Mouse (Mus musculus) liver, embryonic 14.5 days (tissue): ENCODE data around the gene Thrap3. TPM values are rescaled to one million over a fixed set of nuclear protein-coding genes. Genes with fewer than 3 reads are reported as not detected.

Experiments used
- ATAC-seq: fragments of 200-750 bp; cut with Nextera tagmentation; 2 replicates; pipeline ENCODE4 v1.8.0; 2017; ENCODE audit warnings: moderate number of reproducible peaks, mild to moderate bottlenecking, moderate library complexity; ENCODE audit not compliant: insufficient read depth
- DNase-seq, 3 experiments: peaks; one replicate each; pipeline ENCODE4 v3.0.0-alpha.2; 2012 to 2013; ENCODE audit warnings: low read depth in 3 of 3, low spot score in 3 of 3
- H3K27ac ChIP-seq: fragments of 300-500 bp; sonication (generic); 2 replicates; pipeline ENCODE4 v1.5.1; 2014; ENCODE audit warnings: moderate library complexity, mild to moderate bottlenecking, control low read depth, inconsistent platforms
- H3K27me3 ChIP-seq: fragments of 300-500 bp; sonication (generic); 2 replicates; pipeline ENCODE4 v1.6.1; 2014; ENCODE audit warnings: mild to moderate bottlenecking, low read length, moderate library complexity; ENCODE audit not compliant: control insufficient read depth, insufficient read depth
- H3K36me3 ChIP-seq: fragments of 300-500 bp; sonication (generic); replicated peaks from 2 replicates; pipeline ENCODE4 v1.6.1; 2014; ENCODE audit warnings: low read depth; ENCODE audit not compliant: control insufficient read depth, insufficient read depth
- H3K4me1 ChIP-seq, 2 experiments: fragments of 200-500 bp in 1 of 2; fragments of 300-500 bp in 1 of 2; sonication (generic) in 1 of 2; replicated peaks; 2 replicates each; pipeline ENCODE4 v1.6.1; 2012 to 2014; ENCODE audit warnings: antibody characterized with exemption in 1 of 2, inconsistent platforms in 1 of 2, low read length in 1 of 2; ENCODE audit not compliant: control insufficient read depth in 2 of 2, insufficient read depth in 2 of 2
- H3K4me2 ChIP-seq: fragments of 300-500 bp; sonication (generic); 2 replicates; pipeline ENCODE4 v1.6.1; 2014; ENCODE audit warnings: low read depth, mild to moderate bottlenecking, control low read depth, moderate library complexity
- H3K4me3 ChIP-seq, 2 experiments: fragments of 200-500 bp in 1 of 2; fragments of 300-500 bp in 1 of 2; sonication (generic) in 1 of 2; 2 replicates each; pipeline ENCODE4 v1.5.1; 2012 to 2014; ENCODE audit warnings: low read depth in 2 of 2, low read length in 2 of 2, mild to moderate bottlenecking in 2 of 2, control low read depth in 1 of 2, inconsistent platforms in 1 of 2, moderate library complexity in 1 of 2; ENCODE audit not compliant: insufficient read depth in 1 of 2
- H3K9ac ChIP-seq: fragments of 300-500 bp; sonication (generic); replicated peaks from 2 replicates; pipeline ENCODE4 v1.6.1; 2014; ENCODE audit warnings: mild to moderate bottlenecking, control low read depth, moderate library complexity
- H3K9me3 ChIP-seq: fragments of 300-500 bp; sonication (generic); 2 replicates; pipeline ENCODE4 v1.6.1; 2016; ENCODE audit warnings: low read length, mixed read lengths; ENCODE audit not compliant: control insufficient read depth
- CTCF ChIP-seq: IDR thresholded peaks from 2 replicates; pipeline ENCODE4 v1.5.1; 2016; ENCODE audit warnings: antibody characterized with exemption, low read depth, control low read depth
- EP300 ChIP-seq: IDR thresholded peaks from 2 replicates; pipeline ENCODE4 v1.6.1; 2016; ENCODE audit warnings: antibody characterized with exemption, low read depth
- WGBS: fragments of 180-500 bp; shearing (Covaris S2); extraction: QIAGEN DNeasy Blood & Tissue Kit; methylation state at CpG from one replicate; pipeline ENCODE4 v1.1.7; 2014; ENCODE audit not compliant: insufficient replicate concordance; 5-methylcytosine and 5-hydroxymethylcytosine counted together
- polyA plus RNA-seq, 2 experiments: library from polyadenylated mRNA; depleted of rRNA in 1 of 2; stranded (reverse) in 1 of 2; unstranded in 1 of 2; fragments of >200 nt; fragmentation: Nextera tagmentation in 1 of 2; extraction: Ambion mirVana in 1 of 2; gene quantifications; 2 replicates each; pipeline versions ENCODE4 v1.2.1 to v1.2.3; 2012 to 2014

The Thrap3 gene
- polyA plus RNA-seq (2012; rRNA removed): 39.2 and 62.6 TPM in 2 replicates
- 77.9 and 84.2 TPM in 2 replicates for polyA plus RNA-seq (2014; fragmentation: Nextera tagmentation; extraction: Ambion mirVana)

GRCm38 (mm10) chr4:126202303-126203181, at the start of gene Thrap3:
Gene Thrap3, minus strand, starts transcription at chr4:126202760.
- under 1% methylated on average over 72 of the region's 75 CpGs for WGBS
- ATAC-seq: peak; percentile 96
- Histone ChIP-seq H3K36me3 (peaks cover 21% of the 10 kb centered on the region), H3K27ac (peak within 1 kb of the TSS; percentile 94), H3K9ac (peak within 1 kb of the TSS; percentile 93), H3K4me2 (peak within 1 kb of the TSS; percentile 97), H3K9me3 (no peaks in the 10 kb centered on the region), H3K27me3 (no peaks in the 10 kb centered on the region), H3K4me1 (peaks cover 46 to 52% of the 10 kb centered on the region in 2 experiments), H3K4me3 (peak within 1 kb of the TSS; percentile 90 to 95)
- TF ChIP-seq EP300: no peak
- TF ChIP-seq CTCF: no peak
- peak; percentile 96 to 98 (median 96) for DNase-seq

DNA sequence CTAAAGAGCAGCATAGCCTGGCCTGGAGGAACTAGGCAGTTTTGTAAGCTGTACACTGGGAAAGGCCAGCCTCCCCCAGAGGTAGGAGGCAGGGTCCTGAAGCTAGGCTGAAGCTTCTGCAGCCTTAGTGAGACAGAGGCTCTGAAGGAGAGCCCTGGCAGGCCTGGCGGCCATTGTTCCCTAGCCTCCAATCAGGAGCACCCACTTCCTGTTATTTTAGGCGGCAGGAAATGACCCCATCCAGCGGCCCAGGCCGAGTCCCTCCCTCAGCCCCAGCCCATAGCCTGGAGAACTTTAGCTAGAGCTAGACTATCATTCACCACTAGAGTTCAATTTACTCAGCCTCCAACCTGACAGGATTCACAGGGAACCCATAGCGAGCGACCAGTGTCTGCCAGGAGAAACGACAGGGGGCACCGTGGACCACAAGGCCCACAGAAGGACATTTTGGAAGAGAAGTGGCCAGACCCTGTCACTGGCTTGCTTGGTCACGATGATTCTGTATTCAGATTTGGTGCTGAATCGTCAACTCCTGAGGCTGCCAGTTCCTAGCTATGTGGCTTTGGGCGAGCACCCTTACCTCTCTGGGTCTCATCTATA, 49.2 kb upstream of the Thrap3 start:
- no peak for TF ChIP-seq EP300
- no peak for TF ChIP-seq CTCF
- H3K36me3 ChIP-seq: no peaks in the 10 kb centered on the region
- no peak overlapping the region for H3K4me3 ChIP-seq
- DNase-seq (no peak), ATAC-seq (no peak)
- H3K27me3 ChIP-seq: peaks cover 6% of the 10 kb centered on the region
- H3K4me1 ChIP-seq: peaks cover 2 to 4% of the 10 kb centered on the region in 2 experiments
- peak overlapping the region; percentile 14; the same call in 1 of the 2 replicates for H3K4me2 ChIP-seq
- no peak overlapping the region for H3K9ac ChIP-seq
- WGBS: 30% methylated on average over 11 of the region's 11 CpGs
- no peaks in the 10 kb centered on the region for H3K9me3 ChIP-seq
- H3K27ac ChIP-seq: no peak overlapping the region

GRCm38 (mm10) chr4:126250659-126251058, 48.1 kb upstream of the Thrap3 start:
- no peak overlapping the region for H3K9ac ChIP-seq
- H3K4me3 ChIP-seq: no peak overlapping the region
- no peak for TF ChIP-seq CTCF
- TF ChIP-seq EP300: no peak
- DNase-seq (no peak), ATAC-seq (no peak)
- no peak overlapping the region for H3K27ac ChIP-seq
- no peaks in the 10 kb centered on the region for H3K9me3 ChIP-seq
- H3K4me1 ChIP-seq: peaks cover 0 to 4% of the 10 kb centered on the region in 2 experiments; a peak in 2 of 4 replicates
- H3K27me3 ChIP-seq: peaks cover 6% of the 10 kb centered on the region
- 55% methylated on average over 4 of the region's 4 CpGs for WGBS
- no peak overlapping the region for H3K4me2 ChIP-seq
- no peaks in the 10 kb centered on the region for H3K36me3 ChIP-seq

GRCm38 (mm10) chr4:126248261-126248868, 45.8 kb upstream of the Thrap3 start:
- WGBS: 45% methylated on average over 11 of the region's 11 CpGs
- Histone ChIP-seq H3K36me3 (no peaks in the 10 kb centered on the region), H3K4me1 (peaks cover 0 to 4% of the 10 kb centered on the region in 2 experiments; a peak in 2 of 4 replicates), H3K4me2 (no peak overlapping the region), H3K27me3 (no peaks in the 10 kb centered on the region), H3K9ac (no peak overlapping the region), H3K9me3 (no peaks in the 10 kb centered on the region), H3K27ac (no peak overlapping the region), H3K4me3 (no peak overlapping the region)
- no peak for ATAC-seq
- TF ChIP-seq EP300 (no peak), CTCF (no peak)
- DNase-seq: no peak
